Mouse (Mus musculus) forelimb bud, embryonic 11.5 days (tissue): ENCODE results near the gene Zscan20.
"Not testable (repeated sequence)": the region's sequence is repeated elsewhere in the genome, so short reads cannot be mapped to it uniquely, and the experiment has no call there.

Experiments
- DNase-seq: peaks from one replicate; pipeline ENCODE4 v3.0.0-alpha.2; 2012; ENCODE audit warnings: low read depth, low spot score

The Zscan20 gene

DNA sequence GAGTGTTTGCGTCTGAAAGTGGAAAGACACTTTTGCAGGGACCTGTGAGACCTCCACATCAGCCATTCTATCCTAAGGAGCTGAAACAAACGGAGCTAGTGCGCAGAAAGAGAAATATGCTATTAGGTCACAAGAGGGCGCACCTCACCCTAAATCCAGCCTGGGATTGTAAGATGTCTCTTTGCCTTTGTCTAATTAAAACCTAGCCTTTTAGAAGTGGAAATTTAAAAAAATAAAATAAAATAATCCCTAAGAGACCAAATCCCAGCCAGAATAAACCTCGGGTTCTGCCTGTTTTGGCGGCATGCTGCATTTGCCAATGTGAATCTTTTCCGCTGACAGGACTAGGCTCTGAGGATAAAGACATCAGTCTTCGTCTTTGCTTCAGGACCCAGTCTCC lies 3.4 kb upstream of the Zscan20 start:
- DNase-seq, result peak; percentile 74

DNA sequence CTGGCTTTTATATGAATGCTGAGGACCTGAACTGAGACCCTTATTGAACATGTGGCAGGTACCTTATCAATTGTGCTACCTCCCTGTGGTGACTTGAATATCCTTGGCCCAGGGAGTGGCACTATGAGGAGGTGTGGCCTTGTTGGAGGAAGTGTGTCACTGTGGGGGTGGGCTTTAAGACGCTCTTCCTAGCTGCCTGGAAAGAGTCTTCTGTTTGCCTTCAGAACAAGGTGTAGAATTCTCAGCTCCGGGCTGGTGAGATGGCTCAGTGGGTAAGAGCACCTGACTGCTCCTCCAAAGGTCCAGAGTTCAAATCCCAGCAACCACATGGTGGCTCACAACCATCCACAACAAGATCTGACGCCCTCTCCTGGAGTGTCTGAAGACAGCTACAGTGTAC lies 1.8 kb upstream of the Zscan20 start:
- not testable (repeated sequence) for DNase-seq

DNA sequence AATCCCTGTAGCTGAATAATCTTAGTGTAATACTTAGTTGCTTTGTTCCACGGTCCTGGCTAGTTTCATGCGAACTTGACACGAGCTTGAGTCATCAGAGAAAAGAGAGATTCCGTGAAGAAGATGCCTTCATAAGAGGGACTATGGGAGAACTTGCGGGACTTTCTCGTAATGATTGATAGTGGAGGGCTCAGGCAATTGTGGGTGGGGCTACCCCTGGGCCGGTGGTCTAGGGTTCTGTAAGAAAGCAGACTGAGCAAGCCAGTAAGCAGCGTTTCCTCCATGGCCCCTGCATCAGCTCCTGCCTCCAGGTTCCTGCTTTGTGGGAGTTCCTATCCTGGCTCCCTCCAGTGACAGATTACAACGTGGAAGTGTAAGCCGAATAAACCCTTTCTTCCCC lies 808 bp upstream of the Zscan20 start:
- no peak for DNase-seq

DNA sequence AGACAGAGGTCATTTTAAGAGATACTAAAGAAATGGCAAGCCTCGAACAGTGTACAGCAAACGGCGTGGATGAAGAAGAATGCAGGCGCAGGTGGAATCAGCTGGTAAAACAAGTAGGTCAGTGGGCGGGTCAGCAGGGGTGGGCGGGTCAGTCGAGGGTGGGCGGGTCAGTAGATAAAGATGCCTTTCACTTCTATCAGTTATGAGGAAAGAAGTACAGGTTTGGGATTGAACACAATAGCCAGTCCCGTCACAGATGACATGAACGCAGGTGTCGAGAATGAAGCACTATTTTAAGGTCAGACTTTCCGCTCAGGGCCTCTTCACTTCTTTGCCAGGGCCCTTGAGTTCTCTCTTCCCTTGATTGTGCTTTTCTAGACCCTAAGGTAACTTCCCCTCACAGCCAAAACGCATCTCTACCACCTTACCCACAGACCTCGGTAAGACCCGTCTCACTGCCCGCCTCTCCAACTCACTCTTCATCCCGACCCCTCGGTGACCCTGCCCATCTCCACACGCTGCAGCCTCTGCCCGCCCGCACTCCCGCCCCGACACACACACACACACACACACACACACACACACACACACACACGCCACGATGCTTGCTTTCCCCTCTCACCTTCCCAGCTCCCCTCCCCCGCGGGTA lies 498 bp downstream of the Zscan20 start:
- no peak for DNase-seq

DNA sequence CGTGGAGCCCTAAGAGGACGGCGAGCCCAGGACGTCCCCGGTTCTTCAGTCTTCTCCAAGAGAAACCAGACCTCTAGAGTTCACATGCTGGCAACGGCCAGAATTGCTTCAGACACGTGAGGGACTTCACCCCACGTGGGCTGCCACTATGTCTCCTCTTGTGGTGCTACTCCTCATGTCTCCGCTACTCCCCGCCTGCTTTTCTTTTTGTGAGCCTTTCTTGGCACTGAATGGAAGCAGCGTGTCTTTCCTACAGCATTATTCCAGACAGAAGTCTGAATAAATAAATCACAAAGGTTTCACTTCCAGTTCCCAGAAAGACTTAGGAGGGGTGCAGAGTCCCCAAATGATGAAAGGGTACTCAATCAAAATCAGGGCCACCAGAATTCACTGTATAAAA lies 2.2 kb downstream of the Zscan20 start:
- DNase-seq, result no peak

DNA sequence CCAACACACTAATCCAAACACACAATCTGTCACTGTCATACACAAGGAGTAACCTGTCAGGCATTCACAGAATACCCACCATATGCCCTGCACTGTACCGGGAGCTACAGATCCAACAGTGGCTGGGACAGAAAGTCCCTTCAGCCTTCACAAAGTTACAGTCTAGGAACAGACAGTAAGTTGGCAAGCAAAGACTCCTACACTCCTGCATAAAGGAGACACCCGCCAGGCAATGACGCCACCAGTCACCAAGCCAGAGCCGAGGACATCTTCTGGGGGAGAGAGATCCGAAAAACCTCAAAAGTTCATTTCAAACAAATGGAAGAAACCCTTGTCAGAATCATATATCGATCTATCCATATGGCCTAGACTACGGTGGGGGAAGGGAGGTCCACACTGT lies 3.3 kb downstream of the Zscan20 start:
- DNase-seq, result no peak

DNA sequence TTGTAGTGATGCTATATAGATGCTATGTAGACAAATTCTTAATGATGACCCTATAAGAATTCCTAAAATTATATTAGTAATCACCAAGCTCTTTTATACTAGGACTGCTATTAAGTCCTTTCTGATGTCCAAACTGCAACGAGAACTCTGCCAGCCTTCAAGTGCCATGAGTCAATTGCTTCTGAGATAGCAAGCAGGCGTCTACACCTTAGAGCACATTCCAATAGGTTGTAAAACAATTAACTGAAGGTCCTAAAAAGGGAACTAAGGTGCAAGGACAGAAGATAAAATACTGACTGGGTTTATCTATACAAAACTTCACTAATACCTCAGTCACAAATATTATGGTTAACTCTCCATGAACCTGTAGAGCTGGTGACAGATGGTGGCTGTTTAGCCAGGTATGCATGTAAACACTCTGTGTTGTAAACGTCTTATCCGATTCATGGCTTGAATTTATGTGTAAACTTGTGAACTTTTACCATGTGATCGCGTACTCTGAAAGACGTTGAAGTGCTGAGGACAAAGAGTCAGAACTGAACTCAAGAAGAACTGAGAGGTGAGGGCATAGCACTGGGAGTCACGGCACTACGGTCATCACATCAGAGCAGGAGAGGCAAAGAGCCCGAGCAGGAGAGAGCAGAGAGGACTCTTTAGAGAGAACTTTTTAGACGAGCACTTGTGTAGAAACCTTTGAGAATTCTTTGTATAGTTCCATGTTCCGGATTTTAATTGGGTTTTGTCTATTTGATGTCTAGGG lies 11.9 kb downstream of the Zscan20 start:
- no peak for DNase-seq

DNA sequence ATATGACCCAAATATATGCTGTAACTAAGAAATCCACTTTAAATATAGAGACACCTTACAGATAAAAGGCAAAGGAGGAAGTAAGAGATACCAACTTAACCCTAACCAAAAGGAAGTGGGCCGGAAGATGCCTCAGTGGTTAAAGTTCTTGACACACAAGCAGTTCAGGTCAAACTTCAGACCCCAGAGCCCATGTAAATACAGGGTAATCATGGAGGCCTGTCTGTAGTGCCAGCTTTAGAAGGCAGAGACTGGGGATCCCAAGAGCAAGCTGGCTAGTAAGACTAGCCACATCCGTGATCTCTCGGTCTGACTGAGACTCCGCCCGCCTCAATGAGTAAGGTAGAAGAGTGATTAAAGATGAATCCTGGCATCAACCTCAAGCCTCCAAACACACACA lies 15.8 kb downstream of the Zscan20 start:
- no peak for DNase-seq

DNA sequence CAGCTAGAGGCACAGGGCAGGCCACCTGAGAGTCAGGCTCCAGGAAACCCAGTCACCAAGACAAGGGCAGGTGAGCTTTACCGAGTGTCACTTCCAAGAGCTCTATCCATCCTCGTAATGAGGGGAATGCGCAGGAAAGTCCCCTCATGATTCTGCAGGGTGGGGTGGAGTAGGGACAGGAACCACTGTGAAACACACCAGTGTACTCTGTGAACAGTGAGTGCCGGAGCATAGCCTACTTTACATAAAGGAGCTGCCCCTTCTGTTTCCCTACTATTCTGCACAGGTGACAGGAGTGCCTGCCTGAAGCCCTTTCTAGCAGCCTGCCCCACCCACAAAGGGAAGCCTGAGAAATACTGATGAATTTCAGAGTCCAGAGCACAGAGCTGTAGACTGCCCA lies 16.6 kb downstream of the Zscan20 start:
- DNase-seq, result no peak

DNA sequence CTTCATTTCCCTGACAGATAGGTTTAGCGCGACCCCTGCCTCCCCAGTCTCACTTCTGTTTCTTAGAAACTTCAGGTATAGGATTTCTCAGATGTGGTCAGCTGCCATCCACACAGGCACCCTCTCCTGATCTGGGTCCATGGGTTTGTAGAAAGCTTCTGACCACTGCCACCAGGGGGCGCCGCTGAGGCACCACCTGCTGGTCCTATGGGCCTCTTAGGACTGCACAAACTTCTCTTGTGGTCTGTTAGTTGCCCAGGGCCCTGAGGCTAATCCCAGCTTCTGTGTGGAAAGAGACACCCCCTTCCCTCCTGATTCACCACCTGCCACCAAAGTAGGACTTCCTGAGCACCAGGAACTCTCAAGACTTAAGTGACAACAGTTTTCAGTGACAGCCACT lies 30.7 kb downstream of the Zscan20 start:
- DNase-seq, result no peak

DNA sequence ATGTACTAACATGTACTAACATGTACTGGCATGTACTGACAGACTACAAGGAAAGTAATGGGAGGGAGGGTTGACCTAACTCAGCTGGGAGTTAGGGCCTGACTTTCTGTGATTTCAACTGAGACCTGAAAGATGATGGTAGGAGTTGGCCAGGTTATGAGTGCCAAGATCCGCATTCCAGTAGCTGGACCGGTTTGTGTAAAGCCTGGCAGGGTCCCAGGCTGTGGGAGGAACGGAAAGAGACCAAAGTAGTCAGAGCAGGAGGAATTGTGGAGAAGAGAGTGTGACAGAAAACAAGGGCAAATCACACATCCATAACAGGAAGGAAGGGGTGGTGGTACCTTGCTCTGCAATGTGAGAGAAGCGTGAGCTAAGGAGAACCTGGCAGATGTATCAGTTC lies 34.1 kb downstream of the Zscan20 start:
- DNase-seq, result no peak

DNA sequence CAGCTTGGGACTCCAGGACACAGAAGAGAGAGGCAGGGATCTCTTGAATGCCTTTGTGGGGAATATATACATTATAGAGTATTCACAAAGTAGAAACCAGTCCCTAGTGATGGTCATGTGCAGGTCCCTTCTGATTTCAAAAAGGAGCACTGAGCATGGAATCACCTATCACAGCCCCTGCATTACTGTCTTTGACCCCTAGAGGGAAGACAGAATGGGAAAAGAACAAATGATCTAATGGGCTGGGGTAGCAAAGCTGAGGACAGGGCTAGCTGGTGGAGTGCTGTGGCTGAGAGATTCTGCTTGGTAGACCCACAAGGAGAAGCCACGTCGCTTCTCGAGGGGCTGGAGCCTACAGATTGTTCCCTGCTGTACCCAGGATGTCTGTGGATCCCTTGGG lies 49.6 kb downstream of the Zscan20 start:
- DNase-seq, result no peak

DNA sequence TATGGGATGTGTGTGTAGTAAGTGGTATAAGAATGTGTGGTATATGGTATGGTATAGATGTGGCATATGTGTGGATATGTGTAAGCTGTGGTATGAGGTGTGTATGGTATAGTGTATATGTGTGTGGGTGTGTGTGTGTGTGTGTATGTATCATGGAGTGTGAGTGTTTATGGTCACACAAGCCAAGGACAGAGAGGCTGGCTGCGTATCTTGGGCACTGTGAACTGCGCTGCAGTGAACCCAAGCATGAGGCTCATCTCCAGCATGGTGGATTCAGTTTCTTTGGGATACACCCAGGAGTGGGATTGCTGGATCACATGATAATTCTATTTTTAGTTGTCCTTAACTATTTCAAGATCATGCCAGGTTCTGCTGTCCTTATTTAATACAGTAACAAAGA lies 55.7 kb downstream of the Zscan20 start:
- no peak for DNase-seq

DNA sequence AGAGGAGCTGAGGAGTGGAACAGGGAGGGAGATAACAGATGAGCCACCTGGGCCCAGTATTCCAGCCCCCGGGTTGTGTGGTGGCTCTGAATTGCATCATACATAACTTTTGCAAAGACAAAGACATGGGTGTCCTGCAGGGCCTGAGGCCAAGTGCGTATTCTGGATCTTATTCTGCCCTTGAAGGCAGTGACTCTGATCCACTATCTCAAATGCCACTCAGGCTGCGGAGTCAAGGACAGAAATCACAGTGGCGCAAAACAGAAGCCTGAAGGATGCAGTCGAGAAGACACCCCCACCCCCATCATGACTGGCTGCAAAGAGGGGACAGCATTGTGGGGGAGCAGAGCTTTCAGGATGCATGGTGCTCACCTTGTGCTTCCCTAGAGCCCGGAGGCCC lies 59.1 kb downstream of the Zscan20 start:
- no peak for DNase-seq

DNA sequence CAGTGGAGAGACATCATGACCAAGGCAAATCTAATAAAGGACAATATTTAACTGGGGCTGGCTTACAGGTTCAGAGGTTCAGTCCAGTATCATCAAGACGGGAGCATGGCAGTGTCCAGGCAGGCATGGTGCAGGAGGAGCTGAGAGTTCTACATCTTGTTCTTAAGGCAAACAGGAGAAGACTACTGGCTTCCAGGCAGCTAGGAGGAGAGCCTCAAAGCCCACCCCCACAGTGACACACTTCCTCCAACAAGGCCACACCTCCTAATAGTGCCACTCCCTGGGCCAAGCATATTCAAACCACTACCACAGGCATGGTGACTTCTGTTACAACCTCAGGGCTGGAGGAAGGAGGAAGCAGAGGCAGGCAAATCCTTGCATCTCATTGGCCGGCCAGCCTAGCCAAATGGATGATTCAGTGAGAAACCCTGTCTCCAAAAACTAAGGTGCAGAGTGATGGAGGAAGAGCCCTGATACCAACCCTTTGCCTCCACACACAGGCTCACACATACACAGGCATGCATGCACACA lies 65.9 kb downstream of the Zscan20 start:
- DNase-seq, result not testable (repeated sequence)

DNA sequence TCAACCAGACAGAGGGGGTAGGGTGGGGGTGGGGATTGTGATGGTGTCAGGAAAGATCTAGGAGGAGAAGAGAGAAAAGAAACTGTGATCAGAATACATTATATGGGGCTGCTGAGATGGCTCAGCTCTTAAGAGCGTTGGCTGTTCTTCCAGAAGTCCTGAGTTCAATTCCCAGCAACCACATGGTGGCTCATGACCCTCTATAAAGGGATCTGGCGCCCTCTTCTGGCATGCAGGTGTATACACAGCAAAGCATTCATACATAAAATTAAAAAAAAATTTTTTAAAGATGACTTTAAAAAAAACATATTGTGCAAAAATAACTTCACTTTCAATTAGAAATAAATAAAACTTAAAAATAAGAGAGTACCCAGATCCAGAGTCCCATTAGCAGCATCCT lies 66.5 kb downstream of the Zscan20 start:
- DNase-seq, result no peak
